Comparison of ENCODE assay signal across 9 mouse cellular contexts in genomic region chr4:155218104-155218732, GRCm38 (mm10). TPM values are rescaled to one million over a fixed set of nuclear protein-coding genes. Genes with fewer than 3 reads are reported as not detected.
DNase-seq lines count a peak whose midpoint lies in the region; ATAC-seq and TF ChIP-seq lines count a peak whose summit lies in the region.
"Had no signal": no experiment of that assay in that cellular context is flagged by ENCODE, and none has a peak within 500 bp of the region (broad histone marks: within the 10 kb centered on the region; RNA-seq: fewer than 3 reads in every experiment).

No protein-coding gene starts in this region.

- H3K27ac ChIP-seq in heart, embryonic 10.5 days: no peak overlapping the region
- H3K27ac ChIP-seq in CH12.LX (ENCODE audit: insufficient read depth, low read depth): no peak overlapping the region
- H3K27ac ChIP-seq in forebrain, embryonic 15.5 days (replicated peaks): no peak overlapping the region
- H3K27ac ChIP-seq in liver, embryonic 13.5 days: no peak overlapping the region

- TF ChIP-seq CTCF in CH12.LX (conservative IDR thresholded peaks at IDR 0.05 in 1 of 2, IDR thresholded peaks at IDR 0.05 in 1 of 2; ENCODE audit: low read depth in 2 of 2, low read length in 2 of 2): no peak

- TF ChIP-seq RAD21 in CH12.LX (IDR thresholded peaks at IDR 0.05; ENCODE audit: low read depth, low read length): no peak

- dilution Hi-C loops in CH12.LX (cut with MboI; ENCODE audit: extremely low pct_ligation_motif_present, extremely low pct_unique_long_range_greater_than_20kb, low sequenced_read_pairs): no loop called here

- H3K79me2 ChIP-seq in CH12.LX (replicated peaks; ENCODE audit: control insufficient read depth, extremely low read depth, insufficient read depth, poor library complexity, severe bottlenecking): peaks cover 90% of the 10 kb centered on the region

- 0 out of 2 replicates have a peak overlapping the region, but pooled peaks have one; percentile 97 for H3K4me3 ChIP-seq in heart, embryonic 10.5 days
- H3K4me3 ChIP-seq in CH12.LX (replicated peaks in 1 of 3; ENCODE audit: low read depth in 2 of 3, low read length in 2 of 3, poor library complexity in 1 of 3): peak overlapping the region in 2 of 3 experiments; percentile 34 to 80
- peak overlapping the region; percentile 93 for H3K4me3 ChIP-seq in forebrain, embryonic 15.5 days
- H3K4me3 ChIP-seq in liver, embryonic 13.5 days (replicated peaks): no peak overlapping the region

- H3K9me3 ChIP-seq in heart, embryonic 10.5 days: no peaks in the 10 kb centered on the region
- no peaks in the 10 kb centered on the region for H3K9me3 ChIP-seq in CH12.LX (replicated peaks; ENCODE audit: low read length)
- H3K9me3 ChIP-seq in forebrain, embryonic 15.5 days: no peaks in the 10 kb centered on the region
- no peaks in the 10 kb centered on the region for H3K9me3 ChIP-seq in liver, embryonic 13.5 days (replicated peaks)

- WGBS in heart, embryonic 10.5 days: 81% methylated on average over 9 of the region's 9 CpGs
- 89% methylated on average over 9 of the region's 9 CpGs for WGBS in forebrain, embryonic 15.5 days
- WGBS in liver, embryonic 13.5 days (ENCODE audit: insufficient replicate concordance): 72% methylated on average over 9 of the region's 9 CpGs

- no peaks in the 10 kb centered on the region for H3K36me3 ChIP-seq in heart, embryonic 10.5 days
- peaks cover 2 to 49% of the 10 kb centered on the region in 2 experiments for H3K36me3 ChIP-seq in CH12.LX (replicated peaks in 1 of 2; ENCODE audit: control insufficient read depth in 1 of 2, insufficient read depth in 1 of 2, low read length in 1 of 2)
- no peaks in the 10 kb centered on the region for H3K36me3 ChIP-seq in forebrain, embryonic 15.5 days
- no peaks in the 10 kb centered on the region for H3K36me3 ChIP-seq in liver, embryonic 13.5 days

- no peaks in the 10 kb centered on the region for H3K27me3 ChIP-seq in heart, embryonic 10.5 days (ENCODE audit: insufficient read depth, poor library complexity, severe bottlenecking)
- H3K27me3 ChIP-seq in CH12.LX (replicated peaks): no peaks in the 10 kb centered on the region
- H3K27me3 ChIP-seq in forebrain, embryonic 15.5 days: no peaks in the 10 kb centered on the region
- peaks cover 36% of the 10 kb centered on the region for H3K27me3 ChIP-seq in liver, embryonic 13.5 days

- no peak for ATAC-seq in forebrain, embryonic 15.5 days (replicated peaks)
- ATAC-seq in liver, embryonic 13.5 days (ENCODE audit: low read depth): no peak

- in situ Hi-C loops in CH12.LX (cut with MboI; ENCODE audit: low pct_ligation_motif_present, low pct_unique_long_range_greater_than_20kb, low sequenced_read_pairs): no loop called here

- TF ChIP-seq POLR2A in CH12.LX (IDR thresholded peaks at IDR 0.05; ENCODE audit: low read depth, low read length): no peak

- no peak for DNase-seq in heart, embryonic 10.5 days (ENCODE audit: low spot score)
- DNase-seq in heart, postnatal 4 days: no peak
- no peak for DNase-seq in CH12.LX (ENCODE audit: extremely low read depth)
- no peak for DNase-seq in liver, embryonic 13.5 days
- no peak for DNase-seq in urinary bladder, postnatal 14 days (ENCODE audit: low spot score)
- no peak for DNase-seq in retina, embryonic 14.5 days (ENCODE audit: low spot score)
- no peak for DNase-seq in frontal cortex, postnatal 36 days (ENCODE audit: low spot score in 2 of 2)
- DNase-seq: thymus, postnatal 14 days had no signal

- peaks cover 91% of the 10 kb centered on the region for H3K4me1 ChIP-seq in heart, embryonic 10.5 days
- peaks cover 32 to 67% of the 10 kb centered on the region in 2 experiments for H3K4me1 ChIP-seq in CH12.LX (ENCODE audit: control insufficient read depth in 1 of 2, insufficient read depth in 2 of 2)
- peaks cover 83% of the 10 kb centered on the region for H3K4me1 ChIP-seq in forebrain, embryonic 15.5 days
- H3K4me1 ChIP-seq in liver, embryonic 13.5 days (replicated peaks): peaks cover 90% of the 10 kb centered on the region

- peak overlapping the region; percentile 81 for H3K4me2 ChIP-seq in CH12.LX (ENCODE audit: insufficient read depth, low read depth, poor library complexity, severe bottlenecking)
- peak overlapping the region; percentile 74 for H3K4me2 ChIP-seq in forebrain, embryonic 15.5 days (replicated peaks)
- peak overlapping the region; percentile 89 for H3K4me2 ChIP-seq in liver, embryonic 13.5 days

- peak overlapping the region; percentile 35 for H3K9ac ChIP-seq in CH12.LX (ENCODE audit: insufficient read depth, low read depth)
- H3K9ac ChIP-seq in forebrain, embryonic 15.5 days (replicated peaks): no peak overlapping the region
- H3K9ac ChIP-seq in liver, embryonic 13.5 days: no peak overlapping the region

- no peak for TF ChIP-seq EP300 in CH12.LX (IDR thresholded peaks at IDR 0.05; ENCODE audit: low read length)

TF ChIP-seq in CH12.LX, 34 proteins besides CTCF, POLR2A, EP300 and RAD21:
- TF ChIP-seq GABPA (IDR thresholded peaks at IDR 0.05; ENCODE audit: insufficient replicate concordance, low read depth, low read length) (no peak), MYC (IDR thresholded peaks at IDR 0.05; ENCODE audit: low read depth, low read length) (no peak), NELFE (IDR thresholded peaks at IDR 0.05; ENCODE audit: low read depth, low read length) (no peak), KAT2A (IDR thresholded peaks at IDR 0.05; ENCODE audit: insufficient replicate concordance, low read length) (no peak)

RNA-seq across cellular contexts. Expression of gene Ski, which starts 4.2 kb away (rescaled TPM):
- 7.5 and 11.3 TPM in 2 replicates for polyA plus RNA-seq in heart, embryonic 10.5 days (2016; fragmentation: Nextera tagmentation; extraction: Ambion mirVana)
- 10 to 100 TPM; 93.8 to 98.1 TPM for total RNA-seq in heart, postnatal 4 days (2021)
- total RNA-seq in CH12.LX (2012; rRNA removed) (9.9 and 10.1 TPM in 2 replicates), CH12.LX (2014; rRNA removed) (3.3 and 4.1 TPM in 2 replicates)
- polyA plus RNA-seq in CH12.LX (2012; ENCODE audit: insufficient read length, low read depth): 14.1 and 17.9 TPM in 2 replicates
- 14.3 TPM in 2 replicates for polyA plus RNA-seq in forebrain, embryonic 15.5 days (2015; fragmentation: Nextera tagmentation; extraction: Ambion mirVana)
- polyA plus RNA-seq in liver, embryonic 13.5 days (2015; fragmentation: Nextera tagmentation; extraction: Ambion mirVana): 2.2 and 2.4 TPM in 2 replicates

RNA-seq across cellular contexts. Expression of gene Faap20, which starts 31.4 kb away (rescaled TPM):
- polyA plus RNA-seq in heart, embryonic 10.5 days (2016; fragmentation: Nextera tagmentation; extraction: Ambion mirVana): 77.0 and 87.4 TPM in 2 replicates
- 10 to 100 TPM; 31.7 to 31.9 TPM for total RNA-seq in heart, postnatal 4 days (2021)
- total RNA-seq in CH12.LX (2012; rRNA removed) (42.1 and 45.0 TPM in 2 replicates), CH12.LX (2014; rRNA removed) (24.1 and 31.0 TPM in 2 replicates)
- polyA plus RNA-seq in CH12.LX (2012; ENCODE audit: insufficient read length, low read depth): 35.7 and 36.4 TPM in 2 replicates
- 88.2 and 89.3 TPM in 2 replicates for polyA plus RNA-seq in forebrain, embryonic 15.5 days (2015; fragmentation: Nextera tagmentation; extraction: Ambion mirVana)
- 23.4 and 23.6 TPM in 2 replicates for polyA plus RNA-seq in liver, embryonic 13.5 days (2015; fragmentation: Nextera tagmentation; extraction: Ambion mirVana)
